Mouse (Mus musculus): ENCODE results near the gene Hdgfl2.

The Hdgfl2 gene

DNA sequence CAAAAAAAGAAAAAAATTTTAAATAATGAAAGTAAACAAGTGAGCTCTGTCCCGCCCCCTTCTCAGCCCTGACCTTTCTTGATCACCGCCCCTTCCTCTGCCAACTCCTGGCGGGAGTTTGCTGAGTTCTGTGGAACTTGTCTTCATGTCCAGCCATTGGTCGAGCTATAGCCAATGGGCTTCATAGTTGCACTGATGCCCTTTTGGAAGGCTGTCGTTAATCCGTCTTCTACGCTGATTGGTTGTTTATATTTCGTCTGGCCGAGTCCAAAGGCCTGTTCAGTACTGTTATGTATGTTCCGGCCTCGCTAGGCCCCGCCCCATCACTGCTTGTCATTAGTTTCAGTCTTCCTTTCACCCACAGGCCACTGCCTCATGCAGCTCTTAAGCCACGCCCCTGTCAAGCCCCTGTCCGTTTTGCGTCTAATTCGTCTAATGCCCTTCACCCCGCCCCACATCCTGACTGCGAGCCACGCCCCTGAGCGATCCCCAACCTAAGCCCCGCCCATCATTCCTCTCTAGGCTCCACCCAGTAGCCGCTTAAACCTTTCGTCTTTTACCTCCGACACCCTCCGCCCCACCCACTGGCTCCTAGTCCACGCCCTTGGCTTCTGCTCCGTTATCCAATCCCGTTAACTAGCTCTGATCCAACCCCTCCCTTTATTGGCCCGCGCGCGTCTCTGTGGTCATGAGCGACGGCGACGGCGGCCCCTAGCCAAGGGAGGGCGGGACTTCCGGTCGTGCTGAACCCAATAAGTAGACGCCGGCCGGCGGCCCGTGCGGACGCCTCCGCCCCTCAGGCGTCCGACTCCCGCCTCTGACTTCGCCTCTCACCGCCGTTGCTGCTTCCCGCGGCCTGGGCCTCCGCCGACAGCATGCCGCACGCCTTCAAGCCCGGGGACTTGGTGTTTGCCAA lies at the start of gene Hdgfl2:
TSS of gene Hdgfl2 (plus strand) at position 755 of the 916 bp plus-strand sequence.
- DNase-seq (ENCODE audit: inconsistent age in 2 of 2, low spot score in 1 of 2), result peak; percentile 100

GRCm38 (mm10) chr17:56030238-56030870 lies 49.1 kb upstream of the Hdgfl2 start:
- DNase-seq (ENCODE audit: inconsistent age in 2 of 2, low spot score in 1 of 2), result peak in 1 of 2 experiments; percentile 54

GRCm38 (mm10) chr17:56030919-56031318 lies 48.5 kb upstream of the Hdgfl2 start:
- peak; percentile 78 to 82 for DNase-seq (ENCODE audit: inconsistent age in 2 of 2, low spot score in 1 of 2)

GRCm38 (mm10) chr17:56031431-56031830 lies 48.0 kb upstream of the Hdgfl2 start:
- no peak for DNase-seq (ENCODE audit: inconsistent age in 2 of 2, low spot score in 1 of 2)

DNA sequence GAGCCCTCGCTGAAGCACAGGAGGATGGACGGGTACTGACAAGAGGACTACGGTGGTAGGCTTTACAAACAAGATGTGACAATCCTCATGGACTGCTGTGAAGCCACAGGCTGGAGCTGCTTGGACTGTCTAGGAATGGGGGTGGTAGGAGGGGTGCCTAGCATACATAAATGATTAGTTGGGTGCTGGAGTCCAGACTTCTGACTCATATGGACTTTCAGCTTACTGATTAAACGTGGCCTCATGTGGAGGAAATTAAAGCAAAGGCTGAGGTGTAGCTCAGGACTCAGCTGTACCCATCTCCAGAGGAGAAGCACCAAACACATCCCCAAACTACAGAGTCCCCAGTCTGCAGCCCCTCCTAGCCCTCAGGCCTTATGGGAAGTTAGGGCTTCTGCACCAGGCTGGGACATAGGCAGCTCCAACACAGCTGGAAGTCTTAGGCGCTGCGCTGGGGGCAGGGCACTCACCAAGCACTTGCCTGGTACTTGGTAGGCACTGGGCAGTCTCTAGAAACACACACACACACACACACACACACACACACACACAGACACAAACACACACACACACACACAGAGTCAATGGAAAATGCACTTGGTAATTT lies 47.2 kb upstream of the Hdgfl2 start:
- peak in 1 of 2 experiments; percentile 59 for DNase-seq (ENCODE audit: inconsistent age in 2 of 2, low spot score in 1 of 2)

GRCm38 (mm10) chr17:56032831-56033230 lies 46.6 kb upstream of the Hdgfl2 start:
- peak in 1 of 2 experiments; percentile 41 for DNase-seq (ENCODE audit: inconsistent age in 2 of 2, low spot score in 1 of 2)

- DNase-seq (ENCODE audit: inconsistent age in 2 of 2, low spot score in 1 of 2), result peak in 1 of 2 experiments; percentile 52
Observed at GRCm38 (mm10) chr17:56034040-56034725, 45.3 kb upstream of the Hdgfl2 start.

- DNase-seq (ENCODE audit: inconsistent age in 2 of 2, low spot score in 1 of 2), result peak in 1 of 2 experiments; percentile 46
Observed at GRCm38 (mm10) chr17:56034726-56035100, 44.7 kb upstream of the Hdgfl2 start.

GRCm38 (mm10) chr17:56035216-56035615 lies 44.2 kb upstream of the Hdgfl2 start:
- no peak for DNase-seq (ENCODE audit: inconsistent age in 2 of 2, low spot score in 1 of 2)

- DNase-seq (ENCODE audit: inconsistent age in 2 of 2, low spot score in 1 of 2), result peak; percentile 100
Observed at GRCm38 (mm10) chr17:56036176-56036900, 43.1 kb upstream of the Hdgfl2 start, which contains the start of gene Sh3gl1. TSS of gene Sh3gl1 (minus strand) at chr17:56036635.

GRCm38 (mm10) chr17:56036901-56037287 lies 42.5 kb upstream of the Hdgfl2 start:
- DNase-seq (ENCODE audit: inconsistent age in 2 of 2, low spot score in 1 of 2), result no peak

DNA sequence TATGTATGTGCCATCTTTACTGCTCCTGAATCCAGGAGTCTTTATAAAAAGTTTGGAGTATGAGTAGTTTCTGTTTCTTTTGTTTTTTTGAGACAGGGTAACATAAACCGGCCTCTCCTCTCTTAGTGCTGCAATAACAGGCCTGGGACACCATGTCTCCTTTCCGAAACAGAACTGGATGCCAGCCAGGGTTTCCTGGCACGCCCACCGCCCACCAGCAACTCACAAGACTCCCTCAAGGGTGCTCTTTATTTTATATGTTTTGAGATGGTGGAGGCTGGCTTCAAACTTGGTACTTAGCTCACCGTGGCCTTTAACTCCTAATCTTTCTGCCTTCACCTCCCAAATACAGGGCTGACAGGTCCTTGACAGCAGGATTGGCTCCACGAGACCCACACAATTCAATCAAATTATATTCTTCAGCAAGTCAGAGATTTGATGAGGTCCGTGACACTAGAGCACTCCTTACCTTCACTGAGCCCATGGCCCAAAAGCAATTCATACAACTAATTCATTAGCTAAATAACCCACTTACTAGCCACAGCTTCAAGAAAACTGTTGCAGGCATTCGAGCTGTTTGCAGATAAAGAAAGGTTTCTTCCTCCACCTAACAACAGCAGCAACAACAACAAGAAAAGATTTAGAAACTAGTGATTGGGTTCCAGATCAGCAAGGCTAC lies 40.7 kb upstream of the Hdgfl2 start:
- DNase-seq (ENCODE audit: inconsistent age in 2 of 2, low spot score in 1 of 2), result peak in 1 of 2 experiments; percentile 48

DNA sequence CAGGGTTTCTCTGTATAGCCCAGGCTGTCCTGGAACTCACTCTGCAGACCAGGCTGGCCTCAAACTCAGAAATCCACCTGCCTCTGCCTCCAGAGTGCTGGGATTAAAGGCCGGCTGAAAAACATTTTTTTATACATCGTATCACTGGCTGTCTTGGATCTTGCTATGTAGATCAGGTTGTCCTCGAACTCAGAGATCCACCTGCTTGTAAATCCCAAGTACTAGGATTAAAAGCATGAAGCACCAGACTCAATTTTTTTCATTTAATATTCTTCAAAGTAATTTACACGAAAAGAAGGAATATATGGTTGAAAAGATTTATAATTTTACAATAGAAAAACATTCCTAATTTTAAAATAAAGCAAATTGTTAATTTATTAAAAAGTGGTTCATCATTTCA lies 40.1 kb upstream of the Hdgfl2 start:
- no peak for DNase-seq (ENCODE audit: inconsistent age in 2 of 2, low spot score in 1 of 2)

DNA sequence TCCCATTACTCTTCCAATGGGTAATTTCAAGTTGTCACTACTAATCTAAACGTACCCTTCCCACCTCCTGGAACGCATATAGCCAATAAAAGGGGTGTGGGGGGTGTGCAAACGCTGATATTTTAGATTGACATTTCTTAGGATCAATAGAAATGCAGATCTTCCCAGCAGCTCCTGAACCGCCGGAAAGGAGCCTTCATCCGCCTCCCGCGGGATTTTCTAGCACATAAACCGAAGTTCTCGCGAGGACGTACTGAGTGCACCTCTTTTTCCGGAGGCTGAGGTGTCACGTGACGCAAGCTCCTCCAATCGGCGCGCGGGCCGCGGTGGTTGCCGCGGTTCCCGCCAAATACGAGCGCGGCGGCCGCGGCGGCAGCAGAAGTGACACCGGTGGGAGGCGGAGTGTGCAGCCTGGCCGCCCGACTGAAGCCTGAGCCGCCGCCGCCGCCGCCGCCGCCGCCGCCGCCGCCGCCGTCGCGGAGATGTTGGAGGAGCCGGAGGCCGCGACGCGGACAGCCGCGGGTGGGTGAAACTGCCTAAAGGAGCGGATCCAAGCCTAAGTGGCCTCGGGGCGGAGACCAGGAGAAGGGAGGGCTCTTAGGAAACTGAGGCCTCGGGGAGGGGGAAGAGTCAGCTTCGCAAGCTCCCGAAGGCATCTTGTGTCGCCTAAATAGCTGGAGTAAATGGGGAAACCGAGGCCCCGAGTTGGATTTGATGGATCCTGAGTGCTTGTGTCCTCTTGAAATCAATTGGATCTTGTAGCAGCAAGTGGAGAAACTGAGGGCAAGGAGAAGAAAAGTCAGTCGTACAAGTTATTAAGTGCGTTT lies 39.2 kb upstream of the Hdgfl2 start, which contains the start of gene Chaf1a:
TSS of gene Chaf1a (plus strand) at position 410 of the 827 bp plus-strand sequence.
- DNase-seq (ENCODE audit: inconsistent age in 2 of 2, low spot score in 1 of 2), result peak; percentile 97 to 98

- DNase-seq (ENCODE audit: inconsistent age in 2 of 2, low spot score in 1 of 2), result peak in 1 of 2 experiments; percentile 26
Observed at GRCm38 (mm10) chr17:56040857-56041163, 38.6 kb upstream of the Hdgfl2 start.

GRCm38 (mm10) chr17:56051369-56051768 lies 28.1 kb upstream of the Hdgfl2 start:
- DNase-seq (ENCODE audit: inconsistent age in 2 of 2, low spot score in 1 of 2), result peak in 1 of 2 experiments; percentile 64

- no peak for DNase-seq (ENCODE audit: inconsistent age in 2 of 2, low spot score in 1 of 2)
Observed at GRCm38 (mm10) chr17:56054938-56055337, 24.5 kb upstream of the Hdgfl2 start.

- no peak for DNase-seq (ENCODE audit: inconsistent age in 2 of 2, low spot score in 1 of 2)
Observed at GRCm38 (mm10) chr17:56055945-56056678, 23.3 kb upstream of the Hdgfl2 start.

All from adrenal gland, adult (tissue).